Mouse (Mus musculus): Measurements from ENCODE around the gene Dhdds. TPM values are rescaled to one million over a fixed set of nuclear protein-coding genes. Genes with fewer than 3 reads are reported as not detected.
"Not testable (repeated sequence)": the region's sequence is repeated elsewhere in the genome, so short reads cannot be mapped to it uniquely, and the experiment has no call there.

The Dhdds gene
- polyA plus RNA-seq, 1 experiment from 2014 or later = 49.8 TPM

- peaks cover 23% of the 10 kb centered on the region for H3K36me3 ChIP-seq (ENCODE audit: control insufficient read depth, insufficient read depth, low read length)
- WGBS = 91% methylated on average over 8 of the region's 8 CpGs
- not testable (repeated sequence) for H3K4me2 ChIP-seq (ENCODE audit: low read length)
Measured at GRCm38 (mm10) chr4:133988289-133988688, 12.4 kb downstream of the Dhdds start.

GRCm38 (mm10) chr4:133982936-133983335 lies 17.8 kb downstream of the Dhdds start:
- no peak overlapping the region for H3K27ac ChIP-seq (ENCODE audit: low read depth, low read length)
- H3K4me2 ChIP-seq (ENCODE audit: low read length) = no peak overlapping the region
- H3K9me3 ChIP-seq (ENCODE audit: control insufficient read depth, low read length) = no peaks in the 10 kb centered on the region
- H3K4me1 ChIP-seq (ENCODE audit: control insufficient read depth, insufficient read depth, low read depth, low read length) = no peaks in the 10 kb centered on the region
- H3K9ac ChIP-seq (ENCODE audit: low read depth, low read length) = no peak overlapping the region
- no peak overlapping the region for H3K4me3 ChIP-seq (ENCODE audit: low read length)
- H3K36me3 ChIP-seq (ENCODE audit: control insufficient read depth, insufficient read depth, low read length) = peaks cover 28% of the 10 kb centered on the region
- ATAC-seq = no peak
- H3K27me3 ChIP-seq (replicated peaks; ENCODE audit: control insufficient read depth, insufficient read depth, low read length) = no peaks in the 10 kb centered on the region
- WGBS = 85% methylated on average over 13 of the region's 13 CpGs

More at GRCm38 (mm10) chr4:133988289-133988688, 12.4 kb downstream of the Dhdds start:
- H3K4me1 ChIP-seq (ENCODE audit: control insufficient read depth, insufficient read depth, low read depth, low read length); H3K4me3 ChIP-seq (ENCODE audit: low read length); ATAC-seq; H3K27me3 ChIP-seq (replicated peaks; ENCODE audit: control insufficient read depth, insufficient read depth, low read length); H3K9ac ChIP-seq (ENCODE audit: low read depth, low read length); H3K9me3 ChIP-seq (ENCODE audit: control insufficient read depth, low read length); H3K27ac ChIP-seq (ENCODE audit: low read depth, low read length): not testable (repeated sequence)

GRCm38 (mm10) chr4:133980496-133980895 lies 20.2 kb downstream of the Dhdds start:
- no peak overlapping the region for H3K4me2 ChIP-seq (ENCODE audit: low read length)
- no peak overlapping the region for H3K9ac ChIP-seq (ENCODE audit: low read depth, low read length)
- 88% methylated on average over 5 of the region's 5 CpGs for WGBS
- peaks cover 24% of the 10 kb centered on the region for H3K36me3 ChIP-seq (ENCODE audit: control insufficient read depth, insufficient read depth, low read length)
- ATAC-seq = no peak
- H3K27me3 ChIP-seq (replicated peaks; ENCODE audit: control insufficient read depth, insufficient read depth, low read length) = no peaks in the 10 kb centered on the region
- no peak overlapping the region for H3K27ac ChIP-seq (ENCODE audit: low read depth, low read length)
- H3K4me3 ChIP-seq (ENCODE audit: low read length) = no peak overlapping the region
- no peaks in the 10 kb centered on the region for H3K4me1 ChIP-seq (ENCODE audit: control insufficient read depth, insufficient read depth, low read depth, low read length)
- H3K9me3 ChIP-seq (ENCODE audit: control insufficient read depth, low read length) = no peaks in the 10 kb centered on the region

- Histone ChIP-seq H3K36me3 (ENCODE audit: control insufficient read depth, insufficient read depth, low read length) (peaks cover 27% of the 10 kb centered on the region), H3K4me1 (ENCODE audit: control insufficient read depth, insufficient read depth, low read depth, low read length) (no peaks in the 10 kb centered on the region)
- WGBS = 94% methylated on average over 10 of the region's 10 CpGs
Measured at GRCm38 (mm10) chr4:133978021-133978711, 22.6 kb downstream of the Dhdds start.

GRCm38 (mm10) chr4:133971741-133972140 lies 29.0 kb downstream of the Dhdds start:
- Histone ChIP-seq H3K4me2 (ENCODE audit: low read length) (no peak overlapping the region), H3K27ac (ENCODE audit: low read depth, low read length) (peak overlapping the region; percentile 44; the same call in 1 of the 2 replicates), H3K9ac (ENCODE audit: low read depth, low read length) (no peak overlapping the region), H3K27me3 (replicated peaks; ENCODE audit: control insufficient read depth, insufficient read depth, low read length) (no peaks in the 10 kb centered on the region), H3K36me3 (ENCODE audit: control insufficient read depth, insufficient read depth, low read length) (0 out of 2 replicates have a peak, but pooled peaks cover 3% of the 10 kb centered on the region), H3K4me3 (ENCODE audit: low read length) (no peak overlapping the region), H3K9me3 (ENCODE audit: control insufficient read depth, low read length) (no peaks in the 10 kb centered on the region), H3K4me1 (ENCODE audit: control insufficient read depth, insufficient read depth, low read depth, low read length) (peaks cover 28% of the 10 kb centered on the region)
- ATAC-seq = no peak
- WGBS = 57% methylated on average over 8 of the region's 8 CpGs

More at GRCm38 (mm10) chr4:133978021-133978711, 22.6 kb downstream of the Dhdds start:
- Histone ChIP-seq H3K4me3 (ENCODE audit: low read length) (no peak overlapping the region), H3K27ac (ENCODE audit: low read depth, low read length) (no peak overlapping the region), H3K27me3 (replicated peaks; ENCODE audit: control insufficient read depth, insufficient read depth, low read length) (no peaks in the 10 kb centered on the region), H3K9ac (ENCODE audit: low read depth, low read length) (no peak overlapping the region), H3K9me3 (ENCODE audit: control insufficient read depth, low read length) (no peaks in the 10 kb centered on the region), H3K4me2 (ENCODE audit: low read length) (no peak overlapping the region)
- ATAC-seq = no peak

GRCm38 (mm10) chr4:133970876-133971275 lies 29.8 kb downstream of the Dhdds start:
- Histone ChIP-seq H3K9me3 (ENCODE audit: control insufficient read depth, low read length) (no peaks in the 10 kb centered on the region), H3K9ac (ENCODE audit: low read depth, low read length) (no peak overlapping the region), H3K36me3 (ENCODE audit: control insufficient read depth, insufficient read depth, low read length) (peaks cover 4% of the 10 kb centered on the region), H3K27ac (ENCODE audit: low read depth, low read length) (peak overlapping the region; percentile 44), H3K4me3 (ENCODE audit: low read length) (no peak overlapping the region), H3K4me1 (ENCODE audit: control insufficient read depth, insufficient read depth, low read depth, low read length) (peaks cover 36% of the 10 kb centered on the region), H3K27me3 (replicated peaks; ENCODE audit: control insufficient read depth, insufficient read depth, low read length) (no peaks in the 10 kb centered on the region), H3K4me2 (ENCODE audit: low read length) (no peak overlapping the region)
- 50% methylated on average over 13 of the region's 13 CpGs for WGBS
- no peak for ATAC-seq

GRCm38 (mm10) chr4:133970196-133970595 lies 30.5 kb downstream of the Dhdds start:
- H3K4me2 ChIP-seq (ENCODE audit: low read length) = no peak overlapping the region
- no peaks in the 10 kb centered on the region for H3K27me3 ChIP-seq (replicated peaks; ENCODE audit: control insufficient read depth, insufficient read depth, low read length)
- ATAC-seq = no peak
- 13% methylated on average over 4 of the region's 4 CpGs for WGBS
- H3K36me3 ChIP-seq (ENCODE audit: control insufficient read depth, insufficient read depth, low read length) = peaks cover 6% of the 10 kb centered on the region
- peaks cover 41% of the 10 kb centered on the region for H3K4me1 ChIP-seq (ENCODE audit: control insufficient read depth, insufficient read depth, low read depth, low read length)
- no peak overlapping the region for H3K9ac ChIP-seq (ENCODE audit: low read depth, low read length)
- H3K4me3 ChIP-seq (ENCODE audit: low read length) = no peak overlapping the region
- peak overlapping the region; percentile 99 for H3K27ac ChIP-seq (ENCODE audit: low read depth, low read length)
- H3K9me3 ChIP-seq (ENCODE audit: control insufficient read depth, low read length) = no peaks in the 10 kb centered on the region

GRCm38 (mm10) chr4:133969114-133969770 lies 31.5 kb downstream of the Dhdds start:
- H3K4me1 ChIP-seq (ENCODE audit: control insufficient read depth, insufficient read depth, low read depth, low read length) = peaks cover 41% of the 10 kb centered on the region
- peak overlapping the region; percentile 99 for H3K27ac ChIP-seq (ENCODE audit: low read depth, low read length)
- WGBS = 36% methylated on average over 8 of the region's 8 CpGs
- no peak for ATAC-seq
- no peaks in the 10 kb centered on the region for H3K9me3 ChIP-seq (ENCODE audit: control insufficient read depth, low read length)
- H3K27me3 ChIP-seq (replicated peaks; ENCODE audit: control insufficient read depth, insufficient read depth, low read length) = no peaks in the 10 kb centered on the region
- H3K36me3 ChIP-seq (ENCODE audit: control insufficient read depth, insufficient read depth, low read length) = peaks cover 8% of the 10 kb centered on the region
- peak overlapping the region; percentile 47 for H3K9ac ChIP-seq (ENCODE audit: low read depth, low read length)
- H3K4me3 ChIP-seq (ENCODE audit: low read length) = no peak overlapping the region
- peak overlapping the region; percentile 95 for H3K4me2 ChIP-seq (ENCODE audit: low read length)

- ATAC-seq = peak; percentile 55
- Histone ChIP-seq H3K9ac (ENCODE audit: low read depth, low read length) (peak within 1 kb of the TSS; percentile 89), H3K27me3 (replicated peaks; ENCODE audit: control insufficient read depth, insufficient read depth, low read length) (no peaks in the 10 kb centered on the region), H3K4me1 (ENCODE audit: control insufficient read depth, insufficient read depth, low read depth, low read length) (peaks cover 41% of the 10 kb centered on the region), H3K36me3 (ENCODE audit: control insufficient read depth, insufficient read depth, low read length) (peaks cover 14% of the 10 kb centered on the region), H3K9me3 (ENCODE audit: control insufficient read depth, low read length) (no peaks in the 10 kb centered on the region), H3K4me2 (ENCODE audit: low read length) (peak within 1 kb of the TSS; percentile 95), H3K4me3 (ENCODE audit: low read length) (peak within 1 kb of the TSS; percentile 59), H3K27ac (ENCODE audit: low read depth, low read length) (peak within 1 kb of the TSS; percentile 99)
- 1% methylated on average over 40 of the region's 42 CpGs for WGBS
Measured at GRCm38 (mm10) chr4:133968150-133968921, 32.4 kb downstream of the Dhdds start, which contains the start of gene Hmgn2. Gene Hmgn2, minus strand, starts transcription at chr4:133968650.

All from hindbrain, embryonic 16.5 days (tissue).